Mouse (Mus musculus) megakaryocyte, embryonic 14.5 days (primary cell): ENCODE measurements around the gene Gm7544.

Experiments used
- FLI1 ChIP-seq: IDR thresholded peaks from 2 replicates; pipeline ENCODE4 v1.6.1; 2012; ENCODE audit warnings: low read length, inconsistent platforms, mixed read lengths
- GATA1 ChIP-seq: IDR thresholded peaks from 3 replicates; pipeline ENCODE4 v1.6.1; 2012; ENCODE audit warnings: mixed read lengths, low read length, inconsistent platforms, borderline replicate concordance

- TF ChIP-seq GATA1 (no peak), FLI1 (no peak)
Measured at GRCm38 (mm10) chr1:82913025-82913424, 42.8 kb downstream of the Gm7544 start, which contains the start of gene A030005L19Rik.
